Mouse (Mus musculus): Measurements from ENCODE around the gene Syt12. TPM values are rescaled to one million over a fixed set of nuclear protein-coding genes. Genes with fewer than 3 reads are reported as not detected.

Gene Syt12
- polyA plus RNA-seq, 1 experiment from 2014 or later = 1.3 TPM

- no peaks in the 10 kb centered on the region for H3K27me3 ChIP-seq (replicated peaks; ENCODE audit: insufficient read depth, low read length)
- no peak overlapping the region for H3K27ac ChIP-seq (ENCODE audit: low read length)
- H3K4me1 ChIP-seq (ENCODE audit: insufficient read depth, low read depth, low read length) = no peaks in the 10 kb centered on the region
- H3K4me3 ChIP-seq (ENCODE audit: low read depth, low read length) = no peak overlapping the region
- 61% methylated on average over 9 of the region's 9 CpGs for WGBS
- DNase-seq (ENCODE audit: low spot score) = no peak
- no peaks in the 10 kb centered on the region for H3K9me3 ChIP-seq (ENCODE audit: low read length)
- 0 out of 2 replicates have a peak, but pooled peaks have one; percentile 5 for ATAC-seq
- TF ChIP-seq CTCF (IDR thresholded peaks at IDR 0.05) = no peak
- TF ChIP-seq EP300 (IDR thresholded peaks at IDR 0.05) = no peak
- H3K36me3 ChIP-seq (ENCODE audit: insufficient read depth, low read length) = no peaks in the 10 kb centered on the region
- H3K4me2 ChIP-seq (replicated peaks; ENCODE audit: low read depth, low read length) = no peak overlapping the region
- H3K9ac ChIP-seq (replicated peaks; ENCODE audit: low read depth) = no peak overlapping the region
Observed at GRCm38 (mm10) chr19:4492526-4493296, 15.5 kb upstream of the Syt12 start.

- H3K9ac ChIP-seq (replicated peaks; ENCODE audit: low read depth) = no peak overlapping the region
- WGBS = 45% methylated on average over 10 of the region's 10 CpGs
- H3K27me3 ChIP-seq (replicated peaks; ENCODE audit: insufficient read depth, low read length) = no peaks in the 10 kb centered on the region
- H3K4me3 ChIP-seq (ENCODE audit: low read depth, low read length) = no peak overlapping the region
- TF ChIP-seq CTCF (IDR thresholded peaks at IDR 0.05) = peak; percentile 43
- no peak for TF ChIP-seq EP300 (IDR thresholded peaks at IDR 0.05)
- ATAC-seq (peak; percentile 52), DNase-seq (ENCODE audit: low spot score) (no peak)
- H3K9me3 ChIP-seq (ENCODE audit: low read length) = no peaks in the 10 kb centered on the region
- no peak overlapping the region for H3K4me2 ChIP-seq (replicated peaks; ENCODE audit: low read depth, low read length)
- no peaks in the 10 kb centered on the region for H3K36me3 ChIP-seq (ENCODE audit: insufficient read depth, low read length)
- no peaks in the 10 kb centered on the region for H3K4me1 ChIP-seq (ENCODE audit: insufficient read depth, low read depth, low read length)
- no peak overlapping the region; the same call in 1 of the 2 replicates for H3K27ac ChIP-seq (ENCODE audit: low read length)
Observed at GRCm38 (mm10) chr19:4491080-4491695, 13.9 kb upstream of the Syt12 start.

- DNase-seq (ENCODE audit: low spot score) (peak; percentile 22), ATAC-seq (peak; percentile 66)
- no peak overlapping the region for H3K4me3 ChIP-seq (ENCODE audit: low read depth, low read length)
- H3K27me3 ChIP-seq (replicated peaks; ENCODE audit: insufficient read depth, low read length) = no peaks in the 10 kb centered on the region
- no peak overlapping the region for H3K27ac ChIP-seq (ENCODE audit: low read length)
- no peaks in the 10 kb centered on the region for H3K36me3 ChIP-seq (ENCODE audit: insufficient read depth, low read length)
- TF ChIP-seq EP300 (IDR thresholded peaks at IDR 0.05) (no peak), CTCF (IDR thresholded peaks at IDR 0.05) (no peak)
- H3K9ac ChIP-seq (replicated peaks; ENCODE audit: low read depth) = no peak overlapping the region
- H3K9me3 ChIP-seq (ENCODE audit: low read length) = no peaks in the 10 kb centered on the region
- no peaks in the 10 kb centered on the region for H3K4me1 ChIP-seq (ENCODE audit: insufficient read depth, low read depth, low read length)
- WGBS = 32% methylated on average over 2 of the region's 2 CpGs
- H3K4me2 ChIP-seq (replicated peaks; ENCODE audit: low read depth, low read length) = no peak overlapping the region
Observed at GRCm38 (mm10) chr19:4487877-4488276, 10.6 kb upstream of the Syt12 start.

- H3K27ac ChIP-seq (ENCODE audit: low read length) = no peak overlapping the region
- no peak overlapping the region for H3K4me2 ChIP-seq (replicated peaks; ENCODE audit: low read depth, low read length)
- DNase-seq (ENCODE audit: low spot score) = no peak
Observed at GRCm38 (mm10) chr19:4485006-4485405, 7.8 kb upstream of the Syt12 start.

GRCm38 (mm10) chr19:4482111-4482859 is 5.0 kb upstream of the Syt12 start:
- H3K4me1 ChIP-seq (ENCODE audit: insufficient read depth, low read depth, low read length) = no peaks in the 10 kb centered on the region
- no peaks in the 10 kb centered on the region for H3K36me3 ChIP-seq (ENCODE audit: insufficient read depth, low read length)
- H3K27me3 ChIP-seq (replicated peaks; ENCODE audit: insufficient read depth, low read length) = no peaks in the 10 kb centered on the region
- TF ChIP-seq CTCF (IDR thresholded peaks at IDR 0.05) (no peak), EP300 (IDR thresholded peaks at IDR 0.05) (no peak)
- no peak overlapping the region for H3K9ac ChIP-seq (replicated peaks; ENCODE audit: low read depth)
- no peak overlapping the region for H3K4me2 ChIP-seq (replicated peaks; ENCODE audit: low read depth, low read length)
- DNase-seq (ENCODE audit: low spot score) (no peak), ATAC-seq (no peak)
- no peaks in the 10 kb centered on the region for H3K9me3 ChIP-seq (ENCODE audit: low read length)
- H3K4me3 ChIP-seq (ENCODE audit: low read depth, low read length) = no peak overlapping the region
- WGBS = 82% methylated on average over 3 of the region's 3 CpGs
- H3K27ac ChIP-seq (ENCODE audit: low read length) = no peak overlapping the region

More at GRCm38 (mm10) chr19:4485006-4485405, 7.8 kb upstream of the Syt12 start:
- Histone ChIP-seq H3K9ac (replicated peaks; ENCODE audit: low read depth) (no peak overlapping the region), H3K27me3 (replicated peaks; ENCODE audit: insufficient read depth, low read length) (no peaks in the 10 kb centered on the region), H3K4me3 (ENCODE audit: low read depth, low read length) (no peak overlapping the region), H3K9me3 (ENCODE audit: low read length) (no peaks in the 10 kb centered on the region), H3K36me3 (ENCODE audit: insufficient read depth, low read length) (no peaks in the 10 kb centered on the region), H3K4me1 (ENCODE audit: insufficient read depth, low read depth, low read length) (no peaks in the 10 kb centered on the region)
- TF ChIP-seq EP300 (IDR thresholded peaks at IDR 0.05) (no peak), CTCF (IDR thresholded peaks at IDR 0.05) (no peak)
- no peak for ATAC-seq
- WGBS = 13% methylated on average over 5 of the region's 5 CpGs

- Histone ChIP-seq H3K4me3 (ENCODE audit: low read depth, low read length) (no peak overlapping the region), H3K9me3 (ENCODE audit: low read length) (no peaks in the 10 kb centered on the region), H3K27ac (ENCODE audit: low read length) (no peak overlapping the region), H3K4me1 (ENCODE audit: insufficient read depth, low read depth, low read length) (peaks cover 4% of the 10 kb centered on the region; the same call in 1 of the 2 replicates), H3K27me3 (replicated peaks; ENCODE audit: insufficient read depth, low read length) (peaks cover 8% of the 10 kb centered on the region; the same call in 1 of the 2 replicates), H3K4me2 (replicated peaks; ENCODE audit: low read depth, low read length) (no peak overlapping the region), H3K9ac (replicated peaks; ENCODE audit: low read depth) (no peak overlapping the region), H3K36me3 (ENCODE audit: insufficient read depth, low read length) (no peaks in the 10 kb centered on the region)
- DNase-seq (ENCODE audit: low spot score) = no peak
- WGBS = 17% methylated on average over 4 of the region's 4 CpGs
- no peak for ATAC-seq
- TF ChIP-seq EP300 (IDR thresholded peaks at IDR 0.05) = no peak
- TF ChIP-seq CTCF (IDR thresholded peaks at IDR 0.05) = no peak
Observed at GRCm38 (mm10) chr19:4481326-4481725, 4.1 kb upstream of the Syt12 start.
